Mouse (Mus musculus) E14TG2a.4 (cell line): ENCODE results near the gene Med16.
A peak's percentile ranks its signal among the peaks of the same experiment; 100 is the strongest.

Experiments used
- H3K27me3 ChIP-seq: 2 replicates; pipeline ENCODE4 v1.6.1; 2014; ENCODE audit warnings: low read length, control low read depth; ENCODE audit not compliant: insufficient read depth
- H3K36me3 ChIP-seq: 2 replicates; pipeline ENCODE4 v1.6.1; 2014; ENCODE audit warnings: low read length, control low read depth; ENCODE audit not compliant: insufficient read depth
- H3K4me1 ChIP-seq: replicated peaks from 2 replicates; pipeline ENCODE4 v1.6.1; 2014; ENCODE audit warnings: low read depth, low read length, control low read depth
- H3K4me3 ChIP-seq: replicated peaks from 2 replicates; pipeline ENCODE4 v1.5.1; 2014; ENCODE audit warnings: mild to moderate bottlenecking, low read length
- H3K9me3 ChIP-seq: 2 replicates; pipeline ENCODE4 v1.6.1; 2014; ENCODE audit warnings: low read length, control low read depth
- CTCF ChIP-seq: conservative IDR thresholded peaks from 2 replicates; pipeline ENCODE4 v1.5.1; 2014; ENCODE audit warnings: low read length
- NANOG ChIP-seq: IDR thresholded peaks from 2 replicates; pipeline ENCODE4 v1.6.1; 2014; ENCODE audit warnings: borderline replicate concordance, low read length, mixed read lengths
- POU5F1 ChIP-seq: IDR thresholded peaks from 2 replicates; pipeline ENCODE4 v1.6.1; 2014; ENCODE audit warnings: low read length, borderline replicate concordance

The Med16 gene

DNA sequence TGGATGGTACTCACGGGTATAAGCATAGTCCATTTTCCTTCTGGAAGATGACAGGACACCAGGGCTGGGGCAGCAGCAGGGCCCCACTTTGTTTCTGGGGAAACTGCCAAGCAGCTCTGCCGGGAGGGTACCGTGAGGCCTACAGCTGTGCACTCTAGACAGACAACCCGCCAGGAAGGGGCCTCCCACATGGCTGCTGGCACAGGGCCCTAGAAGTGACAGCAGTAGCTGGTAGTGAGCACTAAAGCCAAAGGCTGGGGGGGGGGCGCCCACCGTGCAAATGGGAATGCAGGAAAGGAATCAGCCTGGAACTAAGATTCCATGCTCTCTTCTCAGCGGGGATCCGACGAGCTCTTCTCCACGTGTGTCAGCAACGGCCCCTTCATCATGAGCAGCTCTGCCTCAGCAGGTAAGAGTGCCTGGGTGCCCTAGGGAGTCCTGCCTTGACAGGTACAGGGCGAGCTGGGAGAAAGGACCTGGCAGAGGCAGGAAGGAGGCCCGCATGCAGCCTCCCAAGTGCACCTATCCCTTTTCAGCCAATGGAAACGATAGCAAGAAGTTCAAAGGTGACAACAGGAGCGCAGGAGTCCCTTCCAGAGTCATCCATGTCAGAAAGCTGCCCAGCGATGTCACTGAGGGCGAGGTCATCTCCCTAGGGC lies 50.2 kb downstream of the Med16 start:
- Histone ChIP-seq H3K36me3 (peaks cover 83% of the 10 kb centered on the region), H3K4me1 (peaks cover 72% of the 10 kb centered on the region), H3K27me3 (no peaks in the 10 kb centered on the region), H3K4me3 (peak overlapping the region; percentile 97), H3K9me3 (no peaks in the 10 kb centered on the region)
- no peak for TF ChIP-seq NANOG
- no peak for TF ChIP-seq POU5F1
- TF ChIP-seq CTCF = no peak

DNA sequence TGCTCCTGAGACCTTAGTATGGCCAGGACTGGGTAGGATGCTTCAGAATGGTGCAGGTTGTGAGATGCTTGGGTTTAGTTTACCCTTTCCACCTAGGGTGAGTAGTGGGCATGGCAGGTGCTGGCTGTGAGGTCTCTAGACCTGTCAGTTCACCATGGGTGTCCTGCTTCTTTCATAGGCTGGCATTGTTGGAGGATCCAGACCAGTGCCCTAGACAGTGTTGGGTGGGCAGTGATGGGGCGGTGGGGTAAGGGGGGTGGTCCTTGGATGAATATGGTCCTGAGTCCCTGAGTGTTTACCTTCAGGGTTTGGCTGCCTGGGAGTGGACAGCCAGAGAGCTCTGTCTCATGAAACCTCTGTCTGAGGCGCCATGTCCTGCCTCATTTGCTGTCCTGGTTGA lies 50.8 kb downstream of the Med16 start:
- Histone ChIP-seq H3K36me3 (peaks cover 77% of the 10 kb centered on the region), H3K9me3 (no peaks in the 10 kb centered on the region), H3K4me1 (peaks cover 73% of the 10 kb centered on the region), H3K4me3 (peak overlapping the region; percentile 97), H3K27me3 (no peaks in the 10 kb centered on the region)
- TF ChIP-seq POU5F1 (no peak), NANOG (no peak), CTCF (no peak)

DNA sequence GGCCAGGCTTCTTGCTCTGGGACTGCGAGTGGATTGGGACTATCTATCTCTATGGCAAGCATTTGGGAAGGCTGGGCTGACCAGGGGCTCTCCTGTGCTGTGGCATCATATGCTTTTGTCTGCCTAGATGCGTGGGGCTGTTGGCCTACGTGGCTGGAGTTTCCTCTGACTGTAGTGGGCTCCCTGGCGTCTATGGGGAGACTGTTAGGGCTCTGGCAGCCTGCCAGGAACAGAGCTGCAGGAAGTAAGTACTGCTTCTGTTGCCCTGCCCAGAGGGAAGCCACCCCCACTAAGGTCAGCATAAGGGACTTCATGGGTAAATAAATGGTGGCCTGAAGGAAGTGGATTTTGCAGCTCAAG lies 51.3 kb downstream of the Med16 start:
- peak overlapping the region; percentile 97 for H3K4me3 ChIP-seq
- no peaks in the 10 kb centered on the region for H3K27me3 ChIP-seq
- no peaks in the 10 kb centered on the region for H3K9me3 ChIP-seq
- H3K36me3 ChIP-seq = peaks cover 72% of the 10 kb centered on the region
- H3K4me1 ChIP-seq = peaks cover 73% of the 10 kb centered on the region
- TF ChIP-seq POU5F1 (no peak), NANOG (no peak), CTCF (no peak)

DNA sequence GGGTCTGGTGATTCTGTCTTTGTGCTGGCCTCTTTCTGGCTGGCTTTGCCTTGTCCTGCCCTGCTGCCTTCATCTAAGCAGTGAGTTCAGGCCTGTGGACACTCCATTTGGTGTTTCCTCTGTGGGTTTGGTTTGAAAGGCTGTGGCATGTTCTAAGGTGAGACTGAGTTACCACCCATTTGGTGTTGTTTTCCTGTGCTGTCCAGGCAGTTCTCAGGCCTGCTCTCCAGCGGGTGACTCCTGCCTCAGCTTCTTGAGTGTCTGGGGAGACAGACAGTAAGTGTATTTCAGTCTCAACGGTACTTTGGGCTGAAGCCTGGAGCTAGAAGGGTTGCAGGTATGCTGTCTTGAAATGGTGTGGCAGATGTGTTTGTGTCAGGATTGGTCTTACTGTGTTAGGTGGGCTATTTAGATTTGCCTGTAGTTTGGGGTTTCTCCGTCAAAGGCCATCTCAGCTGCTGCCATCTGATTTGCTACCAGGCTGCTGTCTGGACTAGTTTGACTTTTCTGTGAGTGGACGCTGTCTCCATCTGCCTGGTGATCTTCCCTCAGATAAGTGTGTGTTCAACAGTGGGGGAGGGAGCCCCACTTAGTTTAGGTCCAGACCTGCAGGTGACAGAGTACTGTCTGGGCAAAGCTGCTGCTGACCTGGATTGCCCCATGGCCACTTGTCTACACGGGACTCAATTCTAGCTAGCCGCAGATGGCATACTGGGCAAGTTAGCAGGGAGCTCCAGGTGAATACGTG lies 51.8 kb downstream of the Med16 start:
- TF ChIP-seq POU5F1 (no peak), CTCF (no peak), NANOG (no peak)
- Histone ChIP-seq H3K27me3 (no peaks in the 10 kb centered on the region), H3K9me3 (no peaks in the 10 kb centered on the region)

DNA sequence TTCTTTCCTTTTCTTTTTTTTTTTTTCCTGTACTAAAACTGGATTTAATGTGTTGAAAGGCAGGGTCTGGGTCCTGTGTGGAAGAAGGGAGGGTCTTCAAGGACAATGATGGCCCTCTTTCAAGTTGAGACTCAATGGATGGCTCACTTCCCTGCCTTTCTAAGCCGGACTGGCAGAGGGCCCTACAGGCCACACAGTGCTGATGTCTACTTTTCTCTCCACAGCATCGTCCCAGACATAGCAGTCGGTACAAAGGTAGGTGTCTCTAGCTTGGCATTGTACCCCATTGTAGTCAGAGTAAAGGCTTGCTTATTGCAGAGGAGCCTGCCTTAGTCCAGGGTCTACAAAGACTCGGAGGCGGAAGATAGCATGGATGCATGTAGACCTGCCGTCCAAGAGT lies 52.4 kb downstream of the Med16 start:
- H3K36me3 ChIP-seq = peaks cover 60% of the 10 kb centered on the region
- no peaks in the 10 kb centered on the region for H3K9me3 ChIP-seq
- TF ChIP-seq POU5F1 = no peak
- no peak for TF ChIP-seq CTCF
- no peak for TF ChIP-seq NANOG

More for the DNA sequence above, 51.8 kb downstream of the Med16 start:
- H3K4me1 ChIP-seq = peaks cover 73% of the 10 kb centered on the region
- peak overlapping the region; percentile 97 for H3K4me3 ChIP-seq
- H3K36me3 ChIP-seq = peaks cover 66% of the 10 kb centered on the region

DNA sequence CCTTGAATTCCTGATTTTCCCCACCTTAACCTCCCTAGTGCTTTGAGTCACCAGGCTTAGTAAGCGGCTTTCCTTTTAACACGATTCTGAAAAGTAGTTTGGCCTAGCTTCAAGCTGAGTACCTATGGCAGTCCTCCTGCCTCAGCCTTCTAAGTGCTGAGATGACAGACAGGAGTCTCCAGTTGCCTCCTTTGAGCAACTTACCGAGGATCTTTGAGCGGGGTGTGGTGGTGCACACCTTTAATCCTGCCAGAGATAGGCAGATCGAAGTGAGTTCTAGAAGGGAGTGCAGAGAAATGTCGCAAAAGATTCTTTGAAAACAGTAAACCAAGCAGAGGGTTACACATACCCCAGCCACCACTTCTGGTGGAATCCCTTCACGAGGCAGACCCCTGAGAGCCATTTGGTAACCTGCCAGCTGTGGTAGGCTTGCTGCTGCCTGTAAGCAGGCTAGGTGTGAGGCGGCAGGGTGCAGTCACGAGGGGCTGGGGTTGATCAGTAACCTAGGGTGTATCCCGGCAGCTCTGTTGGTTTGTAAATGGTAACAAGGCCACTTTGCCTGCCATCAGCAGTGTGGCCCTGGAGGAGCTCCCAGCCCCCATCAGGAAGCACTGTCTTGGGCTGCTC lies 53.1 kb downstream of the Med16 start:
- Histone ChIP-seq H3K36me3 (peaks cover 54% of the 10 kb centered on the region), H3K4me1 (peaks cover 74% of the 10 kb centered on the region), H3K4me3 (peak overlapping the region; percentile 97), H3K9me3 (no peaks in the 10 kb centered on the region), H3K27me3 (no peaks in the 10 kb centered on the region)
- TF ChIP-seq CTCF (no peak), NANOG (no peak), POU5F1 (no peak)

More for the DNA sequence above, 52.4 kb downstream of the Med16 start:
- Histone ChIP-seq H3K4me3 (peak overlapping the region; percentile 97), H3K4me1 (peaks cover 74% of the 10 kb centered on the region), H3K27me3 (no peaks in the 10 kb centered on the region)

DNA sequence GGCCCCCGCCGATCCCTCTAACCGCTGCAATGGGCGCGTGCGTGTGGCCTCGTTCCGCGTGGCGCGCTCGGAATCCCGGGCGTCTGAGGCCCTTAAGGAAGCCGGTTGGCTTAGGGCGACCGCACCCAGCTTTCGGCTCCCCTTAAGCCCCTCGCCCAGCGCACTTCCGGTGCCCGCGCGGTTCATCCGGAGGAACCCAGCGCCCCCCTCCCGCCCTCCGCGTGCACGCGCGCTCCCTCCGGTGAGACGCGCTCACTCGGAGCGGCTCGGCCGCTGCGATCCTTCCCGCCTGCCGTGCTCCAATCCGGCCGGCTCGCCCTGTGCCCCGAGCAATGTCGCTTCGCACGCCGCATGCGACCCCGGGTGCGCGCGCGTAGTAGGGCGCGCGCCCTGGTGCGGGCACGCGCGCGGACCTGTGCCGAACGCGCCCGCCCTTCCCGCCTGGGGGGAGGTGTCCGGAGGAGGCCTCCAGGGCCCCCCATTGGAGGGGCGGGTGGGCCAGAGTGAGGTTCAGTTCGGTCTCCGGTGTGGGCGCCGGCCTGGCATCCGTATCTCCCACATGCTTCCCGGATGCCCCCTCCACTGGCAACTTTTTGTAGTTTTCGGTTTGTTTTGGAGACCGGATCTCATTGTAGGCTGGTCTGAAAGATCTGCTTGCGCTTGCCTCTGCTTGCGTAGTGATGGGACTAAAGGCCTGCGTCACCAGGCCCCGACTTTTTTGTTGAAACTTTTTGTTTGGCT lies 53.8 kb downstream of the Med16 start:
- no peaks in the 10 kb centered on the region for H3K9me3 ChIP-seq
- peaks cover 74% of the 10 kb centered on the region for H3K4me1 ChIP-seq
- peak overlapping the region; percentile 97 for H3K4me3 ChIP-seq
- TF ChIP-seq NANOG (no peak), POU5F1 (no peak), CTCF (no peak)
- H3K36me3 ChIP-seq = peaks cover 52% of the 10 kb centered on the region
- H3K27me3 ChIP-seq = no peaks in the 10 kb centered on the region
